Mouse (Mus musculus) G1E (cell line): ENCODE measurements around the gene Fam89b. TPM values are rescaled to one million over a fixed set of nuclear protein-coding genes. Genes with fewer than 3 reads are reported as not detected.

Experiments used
- ATAC-seq: 2 replicates; pipeline ENCODE4 v1.8.0; 2016; ENCODE audit warnings: mild to moderate bottlenecking; ENCODE audit not compliant: insufficient number of reproducible peaks, poor library complexity, low FRiP score, severe bottlenecking; ENCODE audit errors: extremely low read depth
- DNase-seq: peaks from one replicate; pipeline ENCODE4 v3.0.0; 2012; ENCODE audit warnings: low spot score
- H3K27me3 ChIP-seq: 2 replicates; pipeline ENCODE4 v1.6.1; 2012; ENCODE audit warnings: mild to moderate bottlenecking, low read length, inconsistent platforms; ENCODE audit not compliant: insufficient read depth
- H3K36me3 ChIP-seq: replicated peaks from 2 replicates; pipeline ENCODE3; 2012; ENCODE audit warnings: mild to moderate bottlenecking, inconsistent platforms
- H3K4me1 ChIP-seq: 2 replicates; pipeline ENCODE4 v1.6.1; 2012; ENCODE audit warnings: low read depth, low read length, inconsistent platforms, mixed read lengths; ENCODE audit not compliant: insufficient read depth
- H3K4me3 ChIP-seq: 2 replicates; pipeline ENCODE4 v1.5.1; 2012; ENCODE audit warnings: low read depth, mild to moderate bottlenecking, inconsistent platforms, low read length, moderate library complexity, mixed read lengths
- H3K9me3 ChIP-seq: replicated peaks from 2 replicates; pipeline ENCODE4 v1.6.1; 2012; ENCODE audit warnings: inconsistent platforms
- CTCF ChIP-seq: IDR thresholded peaks from 2 replicates; pipeline ENCODE4 v1.5.1; 2012; ENCODE audit warnings: low read depth, low read length, inconsistent platforms, mixed read lengths
- GATA1 ChIP-seq: IDR thresholded peaks from 2 replicates; pipeline ENCODE4 v1.6.1; 2012; ENCODE audit warnings: borderline replicate concordance, low read length, inconsistent platforms, mixed read lengths
- GATA2 ChIP-seq: IDR thresholded peaks from 2 replicates; pipeline ENCODE4 v1.6.1; 2012; ENCODE audit warnings: low read depth, low read length, inconsistent platforms, borderline replicate concordance
- POLR2AphosphoS5 ChIP-seq: IDR thresholded peaks from 2 replicates; pipeline ENCODE4 v1.6.1; 2012; ENCODE audit warnings: low read depth, low read length, inconsistent platforms; ENCODE audit not compliant: insufficient replicate concordance
- TAL1 ChIP-seq: conservative IDR thresholded peaks from 2 replicates; pipeline ENCODE4 v1.6.1; 2012; ENCODE audit warnings: low read depth, low read length, inconsistent platforms, mixed read lengths
- polyA plus RNA-seq: library from polyadenylated mRNA; stranded (reverse); fragments of >175 nt; gene quantifications from 2 replicates; pipeline ENCODE4 v1.2.3, GENCODE M21; 2012
- total RNA-seq, 2 experiments: library from RNA; stranded (forward) in 1 of 2; stranded (reverse) in 1 of 2; fragments of 200-1000 nt in 1 of 2; fragments of >200 nt in 1 of 2; fragmentation: Nextera tagmentation in 1 of 2; gene quantifications; 2 replicates each; pipeline ENCODE4 v1.2.3; 2014 to 2017

Fam89b gene
- total and polyA plus RNA-seq, 3 experiments, result 21.9 to 56.7 (median 23.4) TPM

GRCm38 (mm10) chr19:5686437-5686836 is 43.0 kb downstream of the Fam89b start:
- H3K4me1 ChIP-seq, result peaks cover 53% of the 10 kb centered on the region
- no peaks in the 10 kb centered on the region for H3K27me3 ChIP-seq
- ATAC-seq (no peak), DNase-seq (no peak)
- TF ChIP-seq CTCF (no peak), TAL1 (no peak), POLR2AphosphoS5 (no peak)
- no peak overlapping the region for H3K4me3 ChIP-seq
- no peaks in the 10 kb centered on the region for H3K9me3 ChIP-seq
- H3K36me3 ChIP-seq, result peaks cover 73% of the 10 kb centered on the region

GRCm38 (mm10) chr19:5685861-5686260 is 43.6 kb downstream of the Fam89b start:
- Histone ChIP-seq H3K4me1 (peaks cover 47% of the 10 kb centered on the region), H3K9me3 (no peaks in the 10 kb centered on the region), H3K27me3 (no peaks in the 10 kb centered on the region), H3K36me3 (peaks cover 73% of the 10 kb centered on the region), H3K4me3 (no peak overlapping the region)
- no peak for DNase-seq
- ATAC-seq, result no peak
- TF ChIP-seq GATA2, result no peak
- TF ChIP-seq CTCF, result no peak
- TF ChIP-seq POLR2AphosphoS5, result no peak
- TF ChIP-seq TAL1, result no peak
- no peak for TF ChIP-seq GATA1

- H3K4me1 ChIP-seq, result peaks cover 43% of the 10 kb centered on the region
- DNase-seq (no peak), ATAC-seq (no peak)
- TF ChIP-seq TAL1 (no peak), CTCF (no peak), GATA1 (no peak), POLR2AphosphoS5 (no peak), GATA2 (no peak)
- no peaks in the 10 kb centered on the region for H3K9me3 ChIP-seq
- H3K4me3 ChIP-seq, result no peak overlapping the region
- no peaks in the 10 kb centered on the region for H3K27me3 ChIP-seq
- H3K36me3 ChIP-seq, result peaks cover 73% of the 10 kb centered on the region
These were observed 44.0 kb downstream of the Fam89b start for GRCm38 (mm10) chr19:5685431-5685830.

- Histone ChIP-seq H3K4me3 (no peak overlapping the region; the same call in 1 of the 2 replicates), H3K27me3 (no peaks in the 10 kb centered on the region), H3K36me3 (peaks cover 74% of the 10 kb centered on the region), H3K4me1 (peaks cover 39% of the 10 kb centered on the region), H3K9me3 (no peaks in the 10 kb centered on the region)
- ATAC-seq (no peak), DNase-seq (no peak)
- no peak for TF ChIP-seq CTCF
- no peak for TF ChIP-seq POLR2AphosphoS5
- TF ChIP-seq TAL1, result no peak
- no peak for TF ChIP-seq GATA1
- TF ChIP-seq GATA2, result no peak
These were observed 44.5 kb downstream of the Fam89b start for GRCm38 (mm10) chr19:5684985-5685384.

GRCm38 (mm10) chr19:5684236-5684635 is 45.2 kb downstream of the Fam89b start:
- DNase-seq (no peak), ATAC-seq (no peak)
- no peaks in the 10 kb centered on the region for H3K9me3 ChIP-seq
- H3K4me3 ChIP-seq, result no peak overlapping the region
- peaks cover 82% of the 10 kb centered on the region for H3K36me3 ChIP-seq
- peaks cover 36% of the 10 kb centered on the region for H3K4me1 ChIP-seq
- TF ChIP-seq GATA2 (no peak), CTCF (no peak)
- H3K27me3 ChIP-seq, result no peaks in the 10 kb centered on the region

GRCm38 (mm10) chr19:5680432-5680831 is 49.0 kb downstream of the Fam89b start:
- no peak overlapping the region for H3K4me3 ChIP-seq
- no peak for ATAC-seq
- peaks cover 16% of the 10 kb centered on the region for H3K4me1 ChIP-seq
- H3K27me3 ChIP-seq, result no peaks in the 10 kb centered on the region
- DNase-seq, result no peak
- no peaks in the 10 kb centered on the region for H3K9me3 ChIP-seq
- TF ChIP-seq GATA1, result no peak
- TF ChIP-seq POLR2AphosphoS5, result no peak
- no peak for TF ChIP-seq CTCF
- no peak for TF ChIP-seq GATA2
- TF ChIP-seq TAL1, result no peak
- peaks cover 94% of the 10 kb centered on the region for H3K36me3 ChIP-seq

Other genes with a start within 250 kb of the Fam89b start
Only the 20 nearest of the 22 such genes appear.
- 0.73 and 4.0 TPM in 2 replicates for gene 1700020D05Rik, start 225.9 kb downstream of the Fam89b start, total RNA-seq (2014; fragmentation: Nextera tagmentation)
- gene 1700020D05Rik, start 225.9 kb downstream of the Fam89b start, total RNA-seq (2017), result 2.1 and 2.7 TPM in 2 replicates
- gene 1700020D05Rik, start 225.9 kb downstream of the Fam89b start, polyA plus RNA-seq, result 0.12 and 0.36 TPM in 2 replicates
- 9.8 and 12.6 TPM in 2 replicates for gene Snx32, start 219.1 kb downstream of the Fam89b start, total RNA-seq (2014; fragmentation: Nextera tagmentation)
- 12.0 and 13.3 TPM in 2 replicates for gene Snx32, start 219.1 kb downstream of the Fam89b start, total RNA-seq (2017)
- gene Snx32, start 219.1 kb downstream of the Fam89b start, polyA plus RNA-seq, result 1.6 and 2.0 TPM in 2 replicates
- gene Ovol1, start 169.0 kb downstream of the Fam89b start, total RNA-seq (2014; fragmentation: Nextera tagmentation), result not detected in 2 replicates
- gene Ovol1, start 169.0 kb downstream of the Fam89b start, total RNA-seq (2017), result 0.05 and 0.06 TPM in 2 replicates
- gene Ovol1, start 169.0 kb downstream of the Fam89b start, polyA plus RNA-seq, result not detected in 2 replicates
- 8.5 and 11.0 TPM in 2 replicates for gene Ap5b1, start 161.6 kb downstream of the Fam89b start, total RNA-seq (2014; fragmentation: Nextera tagmentation)
- gene Ap5b1, start 161.6 kb downstream of the Fam89b start, total RNA-seq (2017), result 5.5 and 6.5 TPM in 2 replicates
- 15.5 and 16.4 TPM in 2 replicates for gene Ap5b1, start 161.6 kb downstream of the Fam89b start, polyA plus RNA-seq
- gene Rnaseh2c, start 127.8 kb downstream of the Fam89b start, total RNA-seq (2014; fragmentation: Nextera tagmentation), result 19.7 and 30.8 TPM in 2 replicates
- gene Rnaseh2c, start 127.8 kb downstream of the Fam89b start, total RNA-seq (2017), result 75.5 and 103 TPM in 2 replicates
- gene Rnaseh2c, start 127.8 kb downstream of the Fam89b start, polyA plus RNA-seq, result 277 and 315 TPM in 2 replicates
- 40.1 and 43.0 TPM in 2 replicates for gene Kat5, start 119.4 kb downstream of the Fam89b start, total RNA-seq (2014; fragmentation: Nextera tagmentation)
- gene Kat5, start 119.4 kb downstream of the Fam89b start, total RNA-seq (2017), result 100 and 106 TPM in 2 replicates
- gene Kat5, start 119.4 kb downstream of the Fam89b start, polyA plus RNA-seq, result 81.9 and 86.0 TPM in 2 replicates
- 43.2 and 60.7 TPM in 2 replicates for gene Rela, start 92.2 kb downstream of the Fam89b start, total RNA-seq (2014; fragmentation: Nextera tagmentation)
- gene Rela, start 92.2 kb downstream of the Fam89b start, total RNA-seq (2017), result 33.0 and 37.9 TPM in 2 replicates
- gene Rela, start 92.2 kb downstream of the Fam89b start, polyA plus RNA-seq, result 77.0 and 108 TPM in 2 replicates
- gene Sipa1, start 65.9 kb downstream of the Fam89b start, total RNA-seq (2014; fragmentation: Nextera tagmentation), result 14.9 and 33.7 TPM in 2 replicates
- gene Sipa1, start 65.9 kb downstream of the Fam89b start, total RNA-seq (2017), result 10.3 and 13.5 TPM in 2 replicates
- gene Sipa1, start 65.9 kb downstream of the Fam89b start, polyA plus RNA-seq, result 88.4 and 107 TPM in 2 replicates
- 18.3 and 23.3 TPM in 2 replicates for gene Map3k11, start 40.9 kb downstream of the Fam89b start, total RNA-seq (2014; fragmentation: Nextera tagmentation)
- 22.2 and 22.8 TPM in 2 replicates for gene Map3k11, start 40.9 kb downstream of the Fam89b start, total RNA-seq (2017)
- gene Map3k11, start 40.9 kb downstream of the Fam89b start, polyA plus RNA-seq, result 145 and 163 TPM in 2 replicates
- 50.7 and 51.0 TPM in 2 replicates for gene Pcnx3, start 40.7 kb downstream of the Fam89b start, total RNA-seq (2014; fragmentation: Nextera tagmentation)
- gene Pcnx3, start 40.7 kb downstream of the Fam89b start, total RNA-seq (2017), result 13.6 and 16.1 TPM in 2 replicates
- 178 and 200 TPM in 2 replicates for gene Pcnx3, start 40.7 kb downstream of the Fam89b start, polyA plus RNA-seq
- not detected in 2 replicates for gene Kcnk7, start 25.3 kb downstream of the Fam89b start, total RNA-seq (2014; fragmentation: Nextera tagmentation)
- not detected in 2 replicates for gene Kcnk7, start 25.3 kb downstream of the Fam89b start, total RNA-seq (2017)
- gene Kcnk7, start 25.3 kb downstream of the Fam89b start, polyA plus RNA-seq, result 0.07 and 0.10 TPM in 2 replicates
- 20.8 and 34.1 TPM in 2 replicates for gene Ehbp1l1, start 3.3 kb downstream of the Fam89b start, total RNA-seq (2014; fragmentation: Nextera tagmentation)
- gene Ehbp1l1, start 3.3 kb downstream of the Fam89b start, total RNA-seq (2017), result 45.5 and 45.7 TPM in 2 replicates
- gene Ehbp1l1, start 3.3 kb downstream of the Fam89b start, polyA plus RNA-seq, result 85.9 and 88.3 TPM in 2 replicates
- not detected in 2 replicates for gene Ltbp3, start 11.3 kb upstream of the Fam89b start, total RNA-seq (2014; fragmentation: Nextera tagmentation)
- 0.17 and 0.22 TPM in 2 replicates for gene Ltbp3, start 11.3 kb upstream of the Fam89b start, total RNA-seq (2017)
- 0.13 TPM in 1 of 2 replicates, not detected in the other for gene Ltbp3, start 11.3 kb upstream of the Fam89b start, polyA plus RNA-seq
- gene Scyl1, start 41.8 kb upstream of the Fam89b start, total RNA-seq (2014; fragmentation: Nextera tagmentation), result 27.7 and 37.5 TPM in 2 replicates
- gene Scyl1, start 41.8 kb upstream of the Fam89b start, total RNA-seq (2017), result 40.3 and 41.2 TPM in 2 replicates
- 65.6 and 72.6 TPM in 2 replicates for gene Scyl1, start 41.8 kb upstream of the Fam89b start, polyA plus RNA-seq
- gene Frmd8, start 145.6 kb upstream of the Fam89b start, total RNA-seq (2014; fragmentation: Nextera tagmentation), result 8.9 and 15.1 TPM in 2 replicates
- gene Frmd8, start 145.6 kb upstream of the Fam89b start, total RNA-seq (2017), result 14.5 and 15.2 TPM in 2 replicates
- 21.0 and 21.9 TPM in 2 replicates for gene Frmd8, start 145.6 kb upstream of the Fam89b start, polyA plus RNA-seq
- gene Slc25a45, start 148.2 kb upstream of the Fam89b start, total RNA-seq (2014; fragmentation: Nextera tagmentation), result 3.5 and 6.4 TPM in 2 replicates
- gene Slc25a45, start 148.2 kb upstream of the Fam89b start, total RNA-seq (2017), result 10.9 and 12.5 TPM in 2 replicates
- gene Slc25a45, start 148.2 kb upstream of the Fam89b start, polyA plus RNA-seq, result 0.68 and 0.93 TPM in 2 replicates
- 0.90 and 2.1 TPM in 2 replicates for gene Tigd3, start 164.5 kb upstream of the Fam89b start, total RNA-seq (2014; fragmentation: Nextera tagmentation)
- gene Tigd3, start 164.5 kb upstream of the Fam89b start, total RNA-seq (2017), result 2.0 and 2.4 TPM in 2 replicates
- 0.70 and 1.0 TPM in 2 replicates for gene Tigd3, start 164.5 kb upstream of the Fam89b start, polyA plus RNA-seq
- gene Dpf2, start 183.4 kb upstream of the Fam89b start, total RNA-seq (2014; fragmentation: Nextera tagmentation), result 126 and 142 TPM in 2 replicates
- 152 and 196 TPM in 2 replicates for gene Dpf2, start 183.4 kb upstream of the Fam89b start, total RNA-seq (2017)
- 42.1 and 68.8 TPM in 2 replicates for gene Dpf2, start 183.4 kb upstream of the Fam89b start, polyA plus RNA-seq
- 1.8 and 2.1 TPM in 2 replicates for gene Cdc42ep2, start 195.2 kb upstream of the Fam89b start, total RNA-seq (2014; fragmentation: Nextera tagmentation)
- 2.2 and 3.6 TPM in 2 replicates for gene Cdc42ep2, start 195.2 kb upstream of the Fam89b start, total RNA-seq (2017)
- 0.66 and 0.76 TPM in 2 replicates for gene Cdc42ep2, start 195.2 kb upstream of the Fam89b start, polyA plus RNA-seq
- 139 and 147 TPM in 2 replicates for gene Pola2, start 234.5 kb upstream of the Fam89b start, total RNA-seq (2014; fragmentation: Nextera tagmentation)
- gene Pola2, start 234.5 kb upstream of the Fam89b start, total RNA-seq (2017), result 86.0 and 93.4 TPM in 2 replicates
- gene Pola2, start 234.5 kb upstream of the Fam89b start, polyA plus RNA-seq, result 51.6 and 55.0 TPM in 2 replicates